Mouse (Mus musculus): ENCODE measurements around the gene Cops9. TPM values are rescaled to one million over a fixed set of nuclear protein-coding genes. Genes with fewer than 3 reads are reported as not detected.
A peak's percentile ranks its signal among the peaks of the same experiment; 100 is the strongest.

The Cops9 gene
- total and polyA plus RNA-seq, 3 experiments = 144 to 241 (median 215) TPM

GRCm38 (mm10) chr1:92636676-92637075 is 5.1 kb downstream of the Cops9 start:
- WGBS = 90% methylated on average over 11 of the region's 11 CpGs
- Histone ChIP-seq H3K36me3 (ENCODE audit: control insufficient read depth, insufficient read depth, low read length) (no peaks in the 10 kb centered on the region), H3K27me3 (ENCODE audit: control insufficient read depth, insufficient read depth, low read length) (no peaks in the 10 kb centered on the region), H3K79me2 (replicated peaks; ENCODE audit: control insufficient read depth, insufficient read depth, low read length) (no peaks in the 10 kb centered on the region), H3K4me3 (no peak overlapping the region), H3K27ac (no peak overlapping the region), H3K4me1 (ENCODE audit: control insufficient read depth, insufficient read depth, low read length) (peaks cover 5% of the 10 kb centered on the region), H3K9ac (ENCODE audit: low read depth, low read length) (no peak overlapping the region)
- TF ChIP-seq EP300 (IDR thresholded peaks at IDR 0.05; ENCODE audit: insufficient read depth, low read depth, low read length) = no peak
- no peak for TF ChIP-seq POLR2A (IDR thresholded peaks at IDR 0.05; ENCODE audit: insufficient read depth, low read depth, low read length)
- TF ChIP-seq CTCF (IDR thresholded peaks at IDR 0.05) = no peak
- intact Hi-C loops (cut with DNase I) = no loop called here
- DNase-seq = peak in 1 of 2 experiments; percentile 15

GRCm38 (mm10) chr1:92636015-92636414 is 5.8 kb downstream of the Cops9 start:
- H3K27me3 ChIP-seq (ENCODE audit: control insufficient read depth, insufficient read depth, low read length) = no peaks in the 10 kb centered on the region
- no peaks in the 10 kb centered on the region for H3K79me2 ChIP-seq (replicated peaks; ENCODE audit: control insufficient read depth, insufficient read depth, low read length)
- H3K4me1 ChIP-seq (ENCODE audit: control insufficient read depth, insufficient read depth, low read length) = peaks cover 4% of the 10 kb centered on the region
- H3K9ac ChIP-seq (ENCODE audit: low read depth, low read length) = no peak overlapping the region
- peak in 1 of 2 experiments; percentile 11 for DNase-seq
- 79% methylated on average over 8 of the region's 8 CpGs for WGBS
- TF ChIP-seq CTCF (IDR thresholded peaks at IDR 0.05) = no peak
- TF ChIP-seq POLR2A (IDR thresholded peaks at IDR 0.05; ENCODE audit: insufficient read depth, low read depth, low read length) = no peak
- no peak for TF ChIP-seq EP300 (IDR thresholded peaks at IDR 0.05; ENCODE audit: insufficient read depth, low read depth, low read length)
- intact Hi-C loops (cut with DNase I) = no loop called here
- no peaks in the 10 kb centered on the region for H3K36me3 ChIP-seq (ENCODE audit: control insufficient read depth, insufficient read depth, low read length)
- H3K4me3 ChIP-seq = no peak overlapping the region
- no peak overlapping the region for H3K27ac ChIP-seq

GRCm38 (mm10) chr1:92634976-92635599 is 6.7 kb downstream of the Cops9 start:
- no peak for DNase-seq
- no peak overlapping the region for H3K27ac ChIP-seq
- WGBS = 70% methylated on average over 4 of the region's 4 CpGs
- no peaks in the 10 kb centered on the region for H3K79me2 ChIP-seq (replicated peaks; ENCODE audit: control insufficient read depth, insufficient read depth, low read length)
- H3K4me1 ChIP-seq (ENCODE audit: control insufficient read depth, insufficient read depth, low read length) = no peaks in the 10 kb centered on the region
- intact Hi-C loops (cut with DNase I) = no loop called here
- H3K36me3 ChIP-seq (ENCODE audit: control insufficient read depth, insufficient read depth, low read length) = no peaks in the 10 kb centered on the region
- no peak for TF ChIP-seq CTCF (IDR thresholded peaks at IDR 0.05)
- no peak for TF ChIP-seq EP300 (IDR thresholded peaks at IDR 0.05; ENCODE audit: insufficient read depth, low read depth, low read length)
- no peak for TF ChIP-seq POLR2A (IDR thresholded peaks at IDR 0.05; ENCODE audit: insufficient read depth, low read depth, low read length)
- no peak overlapping the region for H3K9ac ChIP-seq (ENCODE audit: low read depth, low read length)
- no peak overlapping the region for H3K4me3 ChIP-seq
- no peaks in the 10 kb centered on the region for H3K27me3 ChIP-seq (ENCODE audit: control insufficient read depth, insufficient read depth, low read length)

DNA sequence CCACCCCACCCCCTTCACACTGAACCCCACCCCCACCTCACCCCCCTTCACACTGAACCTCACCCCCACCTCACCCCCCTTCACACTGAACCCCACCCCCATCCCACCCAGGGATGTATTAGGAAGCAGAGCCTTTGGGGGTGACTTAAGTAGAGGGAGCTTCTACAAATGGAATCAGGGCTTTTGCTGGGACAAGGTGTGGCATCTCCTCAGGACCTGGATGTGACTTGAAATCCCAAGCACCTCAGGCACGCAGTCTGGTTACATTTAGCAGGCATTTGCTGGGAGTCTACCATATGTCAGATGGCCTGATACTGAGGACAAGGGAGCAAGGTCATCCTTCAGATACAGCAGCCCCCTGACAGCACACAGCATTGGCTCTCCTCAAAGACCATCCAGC is 7.2 kb downstream of the Cops9 start:
- Histone ChIP-seq H3K36me3 (ENCODE audit: control insufficient read depth, insufficient read depth, low read length) (no peaks in the 10 kb centered on the region), H3K4me3 (no peak overlapping the region), H3K27ac (no peak overlapping the region), H3K79me2 (replicated peaks; ENCODE audit: control insufficient read depth, insufficient read depth, low read length) (no peaks in the 10 kb centered on the region), H3K4me1 (ENCODE audit: control insufficient read depth, insufficient read depth, low read length) (no peaks in the 10 kb centered on the region), H3K27me3 (ENCODE audit: control insufficient read depth, insufficient read depth, low read length) (no peaks in the 10 kb centered on the region), H3K9ac (ENCODE audit: low read depth, low read length) (no peak overlapping the region)
- TF ChIP-seq CTCF (IDR thresholded peaks at IDR 0.05) (no peak), POLR2A (IDR thresholded peaks at IDR 0.05; ENCODE audit: insufficient read depth, low read depth, low read length) (no peak), EP300 (IDR thresholded peaks at IDR 0.05; ENCODE audit: insufficient read depth, low read depth, low read length) (no peak)
- intact Hi-C loops (cut with DNase I) = no loop called here
- DNase-seq = no peak
- 44% methylated on average over 1 of the region's 1 CpGs for WGBS

DNA sequence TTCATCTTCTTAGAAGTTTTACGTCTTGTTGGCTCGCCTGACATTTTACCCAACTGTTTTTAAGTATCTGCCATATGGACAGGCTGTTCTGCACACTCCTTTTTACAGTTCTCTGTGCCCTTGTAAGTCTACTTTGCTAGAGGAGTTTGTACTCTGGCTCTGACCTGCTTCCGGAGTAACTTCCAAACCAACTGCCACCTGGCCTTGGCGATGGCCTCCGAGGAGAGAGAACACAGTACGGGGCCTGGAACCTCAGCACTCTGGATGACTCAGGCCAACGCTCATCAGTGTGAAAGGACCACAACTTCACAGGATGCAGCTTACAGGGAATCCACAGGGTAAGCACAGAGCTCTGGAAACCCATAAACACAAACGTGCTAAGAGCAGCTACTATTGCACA is 8.1 kb downstream of the Cops9 start:
- TF ChIP-seq CTCF (IDR thresholded peaks at IDR 0.05) (no peak), EP300 (IDR thresholded peaks at IDR 0.05; ENCODE audit: insufficient read depth, low read depth, low read length) (no peak), POLR2A (IDR thresholded peaks at IDR 0.05; ENCODE audit: insufficient read depth, low read depth, low read length) (no peak)
- intact Hi-C loops (cut with DNase I) = no loop called here
- Histone ChIP-seq H3K4me1 (ENCODE audit: control insufficient read depth, insufficient read depth, low read length) (no peaks in the 10 kb centered on the region), H3K9ac (ENCODE audit: low read depth, low read length) (no peak overlapping the region), H3K27me3 (ENCODE audit: control insufficient read depth, insufficient read depth, low read length) (no peaks in the 10 kb centered on the region), H3K27ac (no peak overlapping the region), H3K4me3 (no peak overlapping the region), H3K36me3 (ENCODE audit: control insufficient read depth, insufficient read depth, low read length) (no peaks in the 10 kb centered on the region), H3K79me2 (replicated peaks; ENCODE audit: control insufficient read depth, insufficient read depth, low read length) (no peaks in the 10 kb centered on the region)
- DNase-seq = no peak
- WGBS = 78% methylated on average over 8 of the region's 8 CpGs

GRCm38 (mm10) chr1:92632948-92633347 is 8.8 kb downstream of the Cops9 start:
- H3K36me3 ChIP-seq (ENCODE audit: control insufficient read depth, insufficient read depth, low read length) = no peaks in the 10 kb centered on the region
- H3K9ac ChIP-seq (ENCODE audit: low read depth, low read length) = no peak overlapping the region
- H3K4me1 ChIP-seq (ENCODE audit: control insufficient read depth, insufficient read depth, low read length) = no peaks in the 10 kb centered on the region
- H3K4me3 ChIP-seq = no peak overlapping the region
- TF ChIP-seq POLR2A (IDR thresholded peaks at IDR 0.05; ENCODE audit: insufficient read depth, low read depth, low read length) (no peak), EP300 (IDR thresholded peaks at IDR 0.05; ENCODE audit: insufficient read depth, low read depth, low read length) (no peak), CTCF (IDR thresholded peaks at IDR 0.05) (0 out of 2 replicates have a peak, but pooled peaks have one; percentile 1)
- H3K27ac ChIP-seq = no peak overlapping the region
- DNase-seq = no peak
- H3K79me2 ChIP-seq (replicated peaks; ENCODE audit: control insufficient read depth, insufficient read depth, low read length) = no peaks in the 10 kb centered on the region
- 71% methylated on average over 6 of the region's 6 CpGs for WGBS
- no peaks in the 10 kb centered on the region for H3K27me3 ChIP-seq (ENCODE audit: control insufficient read depth, insufficient read depth, low read length)
- intact Hi-C loops (cut with DNase I) = no loop called here
